Mouse (Mus musculus): Measurements from ENCODE around the gene Hamp2. TPM values are rescaled to one million over a fixed set of nuclear protein-coding genes. Genes with fewer than 3 reads are reported as not detected.

The Hamp2 gene
- polyA plus RNA-seq, 1 experiment from 2014 or later = not detected

- H3K4me2 ChIP-seq = no peak overlapping the region
- no peaks in the 10 kb centered on the region for H3K4me1 ChIP-seq (replicated peaks)
- WGBS (ENCODE audit: insufficient replicate concordance) = 41% methylated on average over 3 of the region's 3 CpGs
- H3K9me3 ChIP-seq (replicated peaks) = no peaks in the 10 kb centered on the region
- ATAC-seq (ENCODE audit: low read depth) = 0 out of 2 replicates have a peak, but pooled peaks have one; percentile 41
- no peak overlapping the region for H3K27ac ChIP-seq
- no peak overlapping the region for H3K9ac ChIP-seq
- no peaks in the 10 kb centered on the region for H3K36me3 ChIP-seq
- H3K4me3 ChIP-seq (replicated peaks) = no peak overlapping the region
- no peaks in the 10 kb centered on the region for H3K27me3 ChIP-seq
- peak; percentile 31 for DNase-seq
These were observed 4.3 kb downstream of the Hamp2 start for GRCm38 (mm10) chr7:30920217-30920616.

GRCm38 (mm10) chr7:30917219-30917618, 7.3 kb downstream of the Hamp2 start:
- H3K27ac ChIP-seq = no peak overlapping the region
- H3K36me3 ChIP-seq = no peaks in the 10 kb centered on the region
- 38% methylated on average over 4 of the region's 4 CpGs for WGBS (ENCODE audit: insufficient replicate concordance)
- DNase-seq = no peak
- no peaks in the 10 kb centered on the region for H3K4me1 ChIP-seq (replicated peaks)
- ATAC-seq (ENCODE audit: low read depth) = no peak
- no peaks in the 10 kb centered on the region for H3K9me3 ChIP-seq (replicated peaks)
- no peaks in the 10 kb centered on the region for H3K27me3 ChIP-seq
- H3K9ac ChIP-seq = no peak overlapping the region
- no peak overlapping the region for H3K4me2 ChIP-seq
- no peak overlapping the region for H3K4me3 ChIP-seq (replicated peaks)

- ATAC-seq (ENCODE audit: low read depth) = no peak
- no peak for DNase-seq
- H3K27me3 ChIP-seq = no peaks in the 10 kb centered on the region
- H3K27ac ChIP-seq = no peak overlapping the region
- H3K9ac ChIP-seq = no peak overlapping the region
- no peak overlapping the region for H3K4me2 ChIP-seq
- no peaks in the 10 kb centered on the region for H3K9me3 ChIP-seq (replicated peaks)
- 28% methylated on average over 6 of the region's 6 CpGs for WGBS (ENCODE audit: insufficient replicate concordance)
- H3K36me3 ChIP-seq = no peaks in the 10 kb centered on the region
- H3K4me1 ChIP-seq (replicated peaks) = no peaks in the 10 kb centered on the region
- H3K4me3 ChIP-seq (replicated peaks) = no peak overlapping the region
These were observed 7.8 kb downstream of the Hamp2 start for GRCm38 (mm10) chr7:30916713-30917112.

DNA sequence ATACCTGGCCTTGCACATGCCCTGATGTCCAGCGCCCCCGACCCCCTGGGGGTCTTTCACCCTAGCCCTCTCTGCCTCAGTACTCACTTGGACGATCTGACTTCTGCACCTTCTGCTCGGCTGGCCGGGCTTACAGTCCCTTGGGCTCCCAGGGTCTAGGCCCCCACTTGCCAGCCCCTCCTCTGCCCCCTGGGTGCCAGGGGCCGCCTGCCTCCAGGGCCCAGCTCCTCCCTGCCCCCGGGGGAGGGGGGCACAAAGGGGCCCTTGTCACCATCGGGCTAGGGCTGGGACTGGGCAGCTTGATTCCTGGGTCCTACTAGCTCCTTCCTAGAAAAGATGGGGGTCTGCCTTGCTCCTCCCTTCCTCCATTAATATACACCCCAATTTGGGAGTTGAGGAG, 9.7 kb downstream of the Hamp2 start, which contains the start of gene Mag:
Gene Mag (minus strand): TSS at position 142 of the 400 bp plus-strand sequence.
- Histone ChIP-seq H3K4me1 (replicated peaks) (no peaks in the 10 kb centered on the region; the same call in 1 of the 2 replicates), H3K27ac (no peak within 1 kb of the TSS), H3K4me2 (no peak within 1 kb of the TSS), H3K36me3 (no peaks in the 10 kb centered on the region), H3K9me3 (replicated peaks) (no peaks in the 10 kb centered on the region), H3K4me3 (replicated peaks) (no peak within 1 kb of the TSS), H3K9ac (no peak within 1 kb of the TSS), H3K27me3 (no peaks in the 10 kb centered on the region)
- no peak for ATAC-seq (ENCODE audit: low read depth)
- no peak for DNase-seq
- 44% methylated on average over 8 of the region's 8 CpGs for WGBS (ENCODE audit: insufficient replicate concordance)

DNA sequence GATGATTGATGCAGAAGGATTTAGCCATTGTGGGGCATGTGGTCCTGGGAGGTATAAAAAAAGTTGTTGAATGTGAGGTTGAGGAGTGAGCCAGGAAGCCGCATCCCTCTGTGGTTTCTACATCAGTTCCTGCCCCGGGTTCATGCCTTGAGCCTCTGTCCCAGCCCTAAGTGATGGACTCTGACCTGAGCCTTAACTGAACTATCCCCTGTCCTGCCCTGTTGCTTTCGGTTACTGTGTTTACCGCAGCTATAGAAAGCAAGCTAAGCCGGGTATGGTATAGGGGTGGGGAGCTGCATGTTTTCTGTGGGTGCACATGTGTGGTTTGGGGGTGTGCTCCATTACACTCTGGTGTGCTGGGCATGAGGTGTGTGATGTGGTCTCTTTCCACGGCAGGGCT, 14.7 kb downstream of the Hamp2 start:
- ATAC-seq (ENCODE audit: low read depth) = 0 out of 2 replicates have a peak, but pooled peaks have one; percentile 5
- Histone ChIP-seq H3K36me3 (no peaks in the 10 kb centered on the region), H3K27me3 (peaks cover 13% of the 10 kb centered on the region), H3K9me3 (replicated peaks) (no peaks in the 10 kb centered on the region), H3K4me1 (replicated peaks) (peaks cover 6% of the 10 kb centered on the region; the same call in 1 of the 2 replicates), H3K27ac (no peak overlapping the region), H3K9ac (no peak overlapping the region), H3K4me2 (no peak overlapping the region), H3K4me3 (replicated peaks) (no peak overlapping the region)
- 49% methylated on average over 6 of the region's 6 CpGs for WGBS (ENCODE audit: insufficient replicate concordance)
- DNase-seq = no peak

DNA sequence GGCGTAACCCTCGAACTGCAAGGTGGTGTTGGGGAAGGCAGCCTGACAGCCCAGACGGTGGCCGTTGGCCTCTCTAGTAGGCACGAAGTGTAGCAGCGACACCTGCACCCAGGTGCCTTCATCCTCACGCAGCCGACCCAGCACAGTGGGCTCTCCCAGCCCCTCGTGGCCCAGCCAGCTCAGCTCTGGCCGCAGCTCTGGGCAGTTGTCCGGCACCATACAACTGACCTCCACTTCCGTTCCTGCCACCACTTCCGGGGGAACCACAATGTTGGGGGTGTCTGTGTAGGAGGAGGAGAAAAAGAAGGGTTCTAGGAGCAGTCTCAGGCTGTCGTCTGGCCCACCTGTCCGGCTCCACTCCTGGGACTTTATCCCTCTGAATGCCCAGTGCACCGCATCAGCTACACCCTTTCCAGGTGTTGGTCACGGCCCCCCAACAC, 15.5 kb downstream of the Hamp2 start:
- Histone ChIP-seq H3K4me3 (replicated peaks) (no peak overlapping the region), H3K27ac (no peak overlapping the region), H3K9me3 (replicated peaks) (no peaks in the 10 kb centered on the region), H3K27me3 (peaks cover 13% of the 10 kb centered on the region), H3K4me2 (peak overlapping the region; percentile 47), H3K9ac (no peak overlapping the region), H3K36me3 (no peaks in the 10 kb centered on the region), H3K4me1 (replicated peaks) (peaks cover 6% of the 10 kb centered on the region; the same call in 1 of the 2 replicates)
- 17% methylated on average over 16 of the region's 17 CpGs for WGBS (ENCODE audit: insufficient replicate concordance)
- no peak for DNase-seq
- ATAC-seq (ENCODE audit: low read depth) = 0 out of 2 replicates have a peak, but pooled peaks have one; percentile 20

- H3K9ac ChIP-seq = no peak overlapping the region
- H3K4me1 ChIP-seq (replicated peaks) = peaks cover 6% of the 10 kb centered on the region; the same call in 1 of the 2 replicates
- 6% methylated on average over 24 of the region's 26 CpGs for WGBS (ENCODE audit: insufficient replicate concordance)
- H3K9me3 ChIP-seq (replicated peaks) = no peaks in the 10 kb centered on the region
- DNase-seq (no peak), ATAC-seq (ENCODE audit: low read depth) (peak; percentile 34; the same call in 1 of the 2 replicates)
- no peak overlapping the region for H3K27ac ChIP-seq
- no peaks in the 10 kb centered on the region for H3K36me3 ChIP-seq
- H3K4me2 ChIP-seq = peak overlapping the region; percentile 47
- no peak overlapping the region for H3K4me3 ChIP-seq (replicated peaks)
- H3K27me3 ChIP-seq = peaks cover 13% of the 10 kb centered on the region
These were observed 16.0 kb downstream of the Hamp2 start for GRCm38 (mm10) chr7:30908277-30908991.

- 0 out of 2 replicates have a peak, but pooled peaks cover 3% of the 10 kb centered on the region for H3K4me1 ChIP-seq (replicated peaks)
- H3K4me2 ChIP-seq = no peak overlapping the region
- H3K4me3 ChIP-seq (replicated peaks) = no peak overlapping the region
- peaks cover 13% of the 10 kb centered on the region for H3K27me3 ChIP-seq
- H3K36me3 ChIP-seq = no peaks in the 10 kb centered on the region
- H3K27ac ChIP-seq = no peak overlapping the region
- H3K9ac ChIP-seq = no peak overlapping the region
- H3K9me3 ChIP-seq (replicated peaks) = no peaks in the 10 kb centered on the region
- DNase-seq (no peak), ATAC-seq (ENCODE audit: low read depth) (no peak)
- 28% methylated on average over 4 of the region's 4 CpGs for WGBS (ENCODE audit: insufficient replicate concordance)
These were observed 20.4 kb downstream of the Hamp2 start for GRCm38 (mm10) chr7:30904042-30904441.

DNA sequence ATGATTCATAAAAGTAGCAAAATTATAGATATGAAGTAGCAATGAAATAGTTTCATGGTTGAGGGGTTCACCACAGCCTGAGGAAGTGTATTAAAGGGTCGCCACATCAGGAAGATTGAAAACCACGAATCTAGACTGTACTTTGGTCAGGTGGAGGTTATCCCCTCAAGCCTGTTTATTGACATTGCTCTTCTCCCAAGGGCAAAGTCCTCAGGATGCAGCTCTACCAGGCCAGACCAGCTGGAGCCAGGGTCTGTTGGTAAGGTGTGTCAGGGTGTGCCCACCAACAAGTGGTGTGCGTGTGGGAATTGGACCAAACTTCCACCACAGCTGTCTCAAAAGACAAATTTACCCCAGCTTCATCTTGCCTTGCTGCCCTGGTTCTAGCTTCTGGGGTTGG, 29.3 kb downstream of the Hamp2 start:
- Histone ChIP-seq H3K27me3 (no peaks in the 10 kb centered on the region), H3K4me3 (replicated peaks) (no peak overlapping the region), H3K27ac (no peak overlapping the region), H3K9ac (no peak overlapping the region), H3K4me1 (replicated peaks) (peaks cover 7% of the 10 kb centered on the region), H3K9me3 (replicated peaks) (no peaks in the 10 kb centered on the region), H3K36me3 (no peaks in the 10 kb centered on the region), H3K4me2 (no peak overlapping the region)
- 50% methylated on average over 3 of the region's 3 CpGs for WGBS (ENCODE audit: insufficient replicate concordance)
- ATAC-seq (ENCODE audit: low read depth) (no peak), DNase-seq (no peak)

DNA sequence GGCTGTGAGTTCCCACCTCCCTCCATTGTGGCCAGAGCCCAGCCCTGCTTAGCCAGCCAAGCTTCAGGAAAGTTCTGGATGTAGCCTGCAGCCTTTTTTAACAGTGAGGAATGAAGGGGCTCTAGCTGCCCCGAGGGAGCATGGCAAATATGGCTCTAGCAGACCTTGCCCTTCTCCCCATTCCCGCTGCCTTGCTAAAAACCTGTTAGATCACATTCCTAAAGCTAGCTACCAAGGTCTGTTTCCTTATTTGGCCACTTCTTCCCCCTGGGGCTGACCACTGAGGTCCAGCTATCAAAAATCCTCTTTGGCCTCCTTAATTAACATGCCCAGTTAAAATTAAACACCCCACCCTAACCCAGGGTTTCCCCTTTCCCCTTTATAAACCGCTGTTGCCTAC, 32.0 kb downstream of the Hamp2 start:
- DNase-seq (no peak), ATAC-seq (ENCODE audit: low read depth) (no peak)
- no peak overlapping the region for H3K27ac ChIP-seq
- H3K36me3 ChIP-seq = no peaks in the 10 kb centered on the region
- WGBS (ENCODE audit: insufficient replicate concordance) = 44% methylated on average over 3 of the region's 3 CpGs
- H3K4me2 ChIP-seq = no peak overlapping the region
- H3K9me3 ChIP-seq (replicated peaks) = no peaks in the 10 kb centered on the region
- no peak overlapping the region for H3K4me3 ChIP-seq (replicated peaks)
- H3K27me3 ChIP-seq = no peaks in the 10 kb centered on the region
- peaks cover 7% of the 10 kb centered on the region for H3K4me1 ChIP-seq (replicated peaks)
- H3K9ac ChIP-seq = no peak overlapping the region

GRCm38 (mm10) chr7:30891746-30892145, 32.7 kb downstream of the Hamp2 start:
- DNase-seq (no peak), ATAC-seq (ENCODE audit: low read depth) (no peak)
- H3K4me2 ChIP-seq = no peak overlapping the region
- H3K27me3 ChIP-seq = no peaks in the 10 kb centered on the region
- WGBS (ENCODE audit: insufficient replicate concordance) = 70% methylated on average over 9 of the region's 9 CpGs
- H3K4me3 ChIP-seq (replicated peaks) = no peak overlapping the region
- no peaks in the 10 kb centered on the region for H3K36me3 ChIP-seq
- H3K9me3 ChIP-seq (replicated peaks) = no peaks in the 10 kb centered on the region
- no peak overlapping the region for H3K27ac ChIP-seq
- no peak overlapping the region for H3K9ac ChIP-seq
- peaks cover 7% of the 10 kb centered on the region for H3K4me1 ChIP-seq (replicated peaks)

DNA sequence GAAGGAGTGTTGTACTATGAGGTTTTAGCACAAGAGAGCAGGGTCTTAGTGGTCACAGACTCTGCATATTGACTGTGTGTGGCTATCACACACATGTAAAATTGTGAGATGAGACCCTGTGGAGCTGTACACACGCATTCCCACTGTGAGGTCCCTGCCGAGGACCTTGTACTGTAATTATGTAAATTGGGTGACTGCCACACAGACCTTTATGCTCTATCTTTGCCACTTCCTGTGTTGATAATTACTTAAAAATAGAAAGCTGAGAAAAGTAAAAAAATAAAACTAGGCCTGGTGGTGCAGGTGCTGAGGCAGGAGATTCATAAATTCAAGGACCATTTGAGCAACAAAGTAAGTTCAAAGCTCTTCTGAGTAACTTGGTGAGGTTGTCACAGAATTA, 33.8 kb downstream of the Hamp2 start:
- H3K4me2 ChIP-seq = no peak overlapping the region
- DNase-seq (no peak), ATAC-seq (ENCODE audit: low read depth) (no peak)
- no peaks in the 10 kb centered on the region for H3K9me3 ChIP-seq (replicated peaks)
- 24% methylated on average over 2 of the region's 2 CpGs for WGBS (ENCODE audit: insufficient replicate concordance)
- H3K4me1 ChIP-seq (replicated peaks) = peaks cover 5% of the 10 kb centered on the region
- H3K4me3 ChIP-seq (replicated peaks) = no peak overlapping the region
- H3K9ac ChIP-seq = no peak overlapping the region
- H3K27ac ChIP-seq = no peak overlapping the region
- H3K36me3 ChIP-seq = no peaks in the 10 kb centered on the region
- no peaks in the 10 kb centered on the region for H3K27me3 ChIP-seq
